Mouse (Mus musculus) intestine, embryonic 15.5 days (tissue): Measurements from ENCODE around the gene Jup. TPM values are rescaled to one million over a fixed set of nuclear protein-coding genes. Genes with fewer than 3 reads are reported as not detected.

Experiments
- ATAC-seq: fragments of 200-750 bp; cut with Nextera tagmentation; 2 replicates; pipeline ENCODE4 v1.8.0; 2017; ENCODE audit warnings: moderate TSS enrichment, moderate library complexity
- H3K27ac ChIP-seq: fragments of 300-500 bp; sonication (generic); 2 replicates; pipeline ENCODE4 v1.5.1; 2015; ENCODE audit warnings: mild to moderate bottlenecking, inconsistent platforms
- H3K27me3 ChIP-seq: fragments of 300-500 bp; sonication (generic); replicated peaks from 2 replicates; pipeline ENCODE4 v1.6.1; 2015; ENCODE audit warnings: inconsistent platforms
- H3K36me3 ChIP-seq: fragments of 300-500 bp; sonication (generic); 2 replicates; pipeline ENCODE4 v1.6.1; 2015; ENCODE audit warnings: inconsistent platforms
- H3K4me1 ChIP-seq: fragments of 300-500 bp; sonication (generic); replicated peaks from 2 replicates; pipeline ENCODE4 v1.6.1; 2015; ENCODE audit warnings: inconsistent platforms
- H3K4me2 ChIP-seq: fragments of 300-500 bp; sonication (generic); replicated peaks from 2 replicates; pipeline ENCODE4 v1.6.1; 2015; ENCODE audit warnings: mild to moderate bottlenecking, inconsistent platforms
- H3K4me3 ChIP-seq: fragments of 300-500 bp; sonication (generic); replicated peaks from 2 replicates; pipeline ENCODE4 v1.5.1; 2015; ENCODE audit warnings: inconsistent platforms
- H3K9ac ChIP-seq: fragments of 300-500 bp; sonication (generic); 2 replicates; pipeline ENCODE4 v1.6.1; 2015; ENCODE audit warnings: inconsistent platforms
- H3K9me3 ChIP-seq: fragments of 300-500 bp; sonication (generic); 2 replicates; pipeline ENCODE4 v1.6.1; 2016; ENCODE audit warnings: inconsistent platforms
- WGBS: fragments of 180-500 bp; shearing (Covaris S2); methylation state at CpG from one replicate; pipeline ENCODE4 v1.1.7; 2015; 5-methylcytosine and 5-hydroxymethylcytosine counted together
- polyA plus RNA-seq: library from polyadenylated mRNA; unstranded; fragments of >200 nt; fragmentation: Nextera tagmentation; extraction: Ambion mirVana; gene quantifications from 2 replicates; pipeline ENCODE4 v1.2.1, GENCODE M21; 2015

Jup gene
- polyA plus RNA-seq, 1 experiment from 2014 or later, result 133 TPM

- peak within 1 kb of the TSS; percentile 76 for H3K4me3 ChIP-seq
- H3K4me2 ChIP-seq, result peak within 1 kb of the TSS; percentile 66
- H3K9me3 ChIP-seq, result no peaks in the 10 kb centered on the region
- peak; percentile 93 for ATAC-seq
- H3K27ac ChIP-seq, result peak within 1 kb of the TSS; percentile 99
- peaks cover 4% of the 10 kb centered on the region; the same call in 1 of the 2 replicates for H3K4me1 ChIP-seq
- H3K27me3 ChIP-seq, result no peaks in the 10 kb centered on the region
- 1% methylated on average over 54 of the region's 58 CpGs for WGBS
- H3K9ac ChIP-seq, result peak within 1 kb of the TSS; percentile 93
- peaks cover 13% of the 10 kb centered on the region; the same call in 1 of the 2 replicates for H3K36me3 ChIP-seq
These were observed 77.9 kb downstream of the Jup start, which contains the start of gene Eif1 for GRCm38 (mm10) chr11:100319492-100320171. TSS of gene Eif1 (plus strand) at chr11:100319885.

Other genes starting within 250 kb of the Jup start
- 743 and 782 TPM in 2 replicates for gene Krt19, start 249.1 kb downstream of the Jup start, polyA plus RNA-seq
- not detected in 2 replicates for gene Krt9, start 204.5 kb downstream of the Jup start, polyA plus RNA-seq
- gene Krt14, start 190.2 kb downstream of the Jup start, polyA plus RNA-seq, result 8.6 and 9.6 TPM in 2 replicates
- gene Krt16, start 148.9 kb downstream of the Jup start, polyA plus RNA-seq, result not detected in 2 replicates
- gene Krt17, start 136.7 kb downstream of the Jup start, polyA plus RNA-seq, result 11.6 and 12.7 TPM in 2 replicates
- gene Krt42, start 127.9 kb downstream of the Jup start, polyA plus RNA-seq, result not detected in 2 replicates
- 1,793 and 1,952 TPM in 2 replicates for gene Eif1, start 77.9 kb downstream of the Jup start, polyA plus RNA-seq
- 2.1 and 2.4 TPM in 2 replicates for gene Gast, start 63.4 kb downstream of the Jup start, polyA plus RNA-seq
- 13.9 and 15.5 TPM in 2 replicates for gene Hap1, start 41.6 kb downstream of the Jup start, polyA plus RNA-seq
- 44.1 and 45.4 TPM in 2 replicates for gene P3h4, start 17.1 kb upstream of the Jup start, polyA plus RNA-seq
- gene Fkbp10, start 17.9 kb upstream of the Jup start, polyA plus RNA-seq, result 84.2 and 86.6 TPM in 2 replicates
- 94.2 and 100 TPM in 2 replicates for gene Nt5c3b, start 44.0 kb upstream of the Jup start, polyA plus RNA-seq
- gene Klhl10, start 44.2 kb upstream of the Jup start, polyA plus RNA-seq, result 0.35 and 0.47 TPM in 2 replicates
- 5.7 and 5.9 TPM in 2 replicates for gene Klhl11, start 75.0 kb upstream of the Jup start, polyA plus RNA-seq
- gene Acly, start 130.2 kb upstream of the Jup start, polyA plus RNA-seq, result 146 and 153 TPM in 2 replicates
- 0.19 and 0.20 TPM in 2 replicates for gene Ttc25, start 147.8 kb upstream of the Jup start, polyA plus RNA-seq
- gene Cnp, start 177.1 kb upstream of the Jup start, polyA plus RNA-seq, result 32.1 and 34.4 TPM in 2 replicates
- gene Nkiras2, start 221.5 kb upstream of the Jup start, polyA plus RNA-seq, result 57.6 and 65.0 TPM in 2 replicates
- 188 TPM in 2 replicates for gene Dnajc7, start 222.4 kb upstream of the Jup start, polyA plus RNA-seq